Mouse (Mus musculus): ENCODE data around the gene Sftpa1. TPM values are rescaled to one million over a fixed set of nuclear protein-coding genes. Genes with fewer than 3 reads are reported as not detected.

The Sftpa1 gene
- polyA plus RNA-seq (2015; fragmentation: Nextera tagmentation; extraction: Ambion mirVana), result not detected in 2 replicates

DNA sequence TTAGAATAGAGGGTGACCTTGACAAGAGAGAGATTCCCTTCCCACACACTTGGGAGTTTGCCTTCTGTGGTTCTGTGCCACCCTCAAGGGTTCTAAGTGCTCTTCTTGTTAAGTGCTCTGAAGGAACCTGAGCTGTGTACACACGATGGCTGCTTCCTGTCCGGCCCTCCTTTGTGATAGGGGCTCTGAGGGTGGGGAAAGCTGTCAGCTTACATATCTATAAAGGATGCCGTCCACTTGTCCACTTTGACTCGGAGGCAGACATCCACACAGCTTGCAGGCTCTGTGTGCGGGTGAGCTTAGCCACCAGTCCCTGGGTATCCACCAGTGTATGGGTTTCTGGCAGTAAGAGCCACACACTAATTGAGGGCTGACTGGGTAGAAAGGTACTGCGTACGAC is at the start of gene Sftpa1:
Gene Sftpa1, plus strand, starts transcription at position 243 of the 400 bp plus-strand sequence.
- Histone ChIP-seq H3K4me2 (no peak within 1 kb of the TSS), H3K27ac (no peak within 1 kb of the TSS), H3K4me3 (replicated peaks) (no peak within 1 kb of the TSS), H3K4me1 (no peaks in the 10 kb centered on the region), H3K27me3 (no peaks in the 10 kb centered on the region), H3K9ac (no peak within 1 kb of the TSS), H3K36me3 (no peaks in the 10 kb centered on the region), H3K9me3 (replicated peaks) (no peaks in the 10 kb centered on the region)
- ATAC-seq (replicated peaks; ENCODE audit: low FRiP score), result no peak
- 78% methylated on average over 7 of the region's 7 CpGs for WGBS

GRCm38 (mm10) chr14:41082408-41082807 is 49.2 kb upstream of the Sftpa1 start:
- no peaks in the 10 kb centered on the region for H3K4me1 ChIP-seq
- no peaks in the 10 kb centered on the region for H3K27me3 ChIP-seq
- H3K4me3 ChIP-seq (replicated peaks), result no peak overlapping the region
- H3K9ac ChIP-seq, result no peak overlapping the region
- 80% methylated on average over 2 of the region's 2 CpGs for WGBS
- H3K36me3 ChIP-seq, result no peaks in the 10 kb centered on the region
- H3K4me2 ChIP-seq, result no peak overlapping the region
- H3K9me3 ChIP-seq (replicated peaks), result no peaks in the 10 kb centered on the region
- no peak overlapping the region for H3K27ac ChIP-seq
- ATAC-seq (replicated peaks; ENCODE audit: low FRiP score), result no peak

DNA sequence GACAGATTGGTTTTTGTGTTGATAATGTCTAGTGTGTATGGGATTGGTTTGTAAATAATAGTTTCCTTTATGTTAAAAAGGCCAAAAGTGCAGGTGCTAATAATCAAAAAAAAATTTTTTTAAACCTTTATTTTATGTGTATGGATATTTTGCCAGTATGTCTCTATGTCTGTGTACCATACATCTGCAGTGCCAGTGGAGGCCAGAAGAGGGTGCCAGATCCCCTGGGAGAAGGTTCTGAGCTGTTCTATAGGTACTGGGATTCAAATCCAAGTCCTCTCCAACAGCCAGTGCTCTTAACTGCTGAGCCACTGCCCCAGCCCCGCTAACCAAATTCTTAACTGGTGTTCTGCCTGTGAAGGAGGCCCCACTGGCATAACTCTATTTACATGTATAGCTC is 44.1 kb upstream of the Sftpa1 start:
- Histone ChIP-seq H3K4me1 (no peaks in the 10 kb centered on the region), H3K4me2 (no peak overlapping the region), H3K9ac (no peak overlapping the region), H3K27me3 (no peaks in the 10 kb centered on the region), H3K4me3 (replicated peaks) (no peak overlapping the region), H3K9me3 (replicated peaks) (no peaks in the 10 kb centered on the region), H3K27ac (no peak overlapping the region), H3K36me3 (no peaks in the 10 kb centered on the region)
- no peak for ATAC-seq (replicated peaks; ENCODE audit: low FRiP score)
- WGBS, result 86% methylated on average over 1 of the region's 1 CpGs

GRCm38 (mm10) chr14:41090777-41091176 is 40.8 kb upstream of the Sftpa1 start:
- Histone ChIP-seq H3K36me3 (no peaks in the 10 kb centered on the region), H3K4me2 (no peak overlapping the region), H3K9ac (no peak overlapping the region), H3K4me1 (no peaks in the 10 kb centered on the region), H3K27ac (no peak overlapping the region), H3K4me3 (replicated peaks) (no peak overlapping the region), H3K9me3 (replicated peaks) (no peaks in the 10 kb centered on the region), H3K27me3 (no peaks in the 10 kb centered on the region)
- ATAC-seq (replicated peaks; ENCODE audit: low FRiP score), result no peak
- 60% methylated on average over 8 of the region's 8 CpGs for WGBS

- no peak for ATAC-seq (replicated peaks; ENCODE audit: low FRiP score)
- Histone ChIP-seq H3K27ac (no peak overlapping the region), H3K9ac (no peak overlapping the region), H3K36me3 (no peaks in the 10 kb centered on the region), H3K4me1 (no peaks in the 10 kb centered on the region), H3K4me2 (no peak overlapping the region), H3K27me3 (no peaks in the 10 kb centered on the region), H3K9me3 (replicated peaks) (no peaks in the 10 kb centered on the region), H3K4me3 (replicated peaks) (no peak overlapping the region)
- 53% methylated on average over 1 of the region's 1 CpGs for WGBS
Observed at GRCm38 (mm10) chr14:41094114-41094513, 37.5 kb upstream of the Sftpa1 start.

DNA sequence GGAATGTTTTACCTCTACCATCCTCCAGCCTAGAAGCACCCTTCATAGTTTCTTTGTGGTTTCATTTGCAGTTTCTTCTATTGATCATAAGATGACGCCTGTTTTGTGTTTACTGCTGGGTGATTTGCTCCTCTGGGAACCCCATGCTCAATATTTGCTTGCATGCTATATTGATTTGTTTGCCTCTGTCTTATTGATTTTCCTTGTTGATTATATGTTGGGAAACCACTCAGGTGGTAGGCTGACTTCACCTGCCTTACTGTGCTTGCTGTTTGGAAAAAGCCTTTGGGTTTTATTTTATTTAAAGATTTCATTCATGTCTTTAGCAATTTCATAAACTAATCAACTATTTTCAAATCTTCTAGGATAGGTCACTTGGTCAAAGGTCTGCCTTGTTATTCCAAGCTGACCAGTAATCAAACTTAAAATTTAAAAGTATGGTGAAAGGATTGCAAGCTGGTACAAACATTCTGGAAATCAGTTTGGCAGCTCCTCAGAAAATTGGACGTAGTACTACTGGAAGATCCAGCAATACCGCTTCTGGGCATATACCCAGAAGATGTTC is 35.2 kb upstream of the Sftpa1 start:
- H3K4me3 ChIP-seq (replicated peaks), result no peak overlapping the region
- no peak overlapping the region for H3K27ac ChIP-seq
- no peak overlapping the region for H3K4me2 ChIP-seq
- no peaks in the 10 kb centered on the region for H3K36me3 ChIP-seq
- 86% methylated on average over 3 of the region's 3 CpGs for WGBS
- H3K9me3 ChIP-seq (replicated peaks), result no peaks in the 10 kb centered on the region
- no peaks in the 10 kb centered on the region for H3K4me1 ChIP-seq
- H3K9ac ChIP-seq, result no peak overlapping the region
- ATAC-seq (replicated peaks; ENCODE audit: low FRiP score), result no peak
- H3K27me3 ChIP-seq, result no peaks in the 10 kb centered on the region

GRCm38 (mm10) chr14:41098726-41099125 is 32.9 kb upstream of the Sftpa1 start:
- no peaks in the 10 kb centered on the region for H3K36me3 ChIP-seq
- no peaks in the 10 kb centered on the region for H3K4me1 ChIP-seq
- H3K9me3 ChIP-seq (replicated peaks), result no peaks in the 10 kb centered on the region
- no peak overlapping the region for H3K4me3 ChIP-seq (replicated peaks)
- no peak for ATAC-seq (replicated peaks; ENCODE audit: low FRiP score)
- no peak overlapping the region for H3K9ac ChIP-seq
- no peak overlapping the region for H3K27ac ChIP-seq
- WGBS, result 86% methylated on average over 1 of the region's 1 CpGs
- no peak overlapping the region for H3K4me2 ChIP-seq
- no peaks in the 10 kb centered on the region for H3K27me3 ChIP-seq

DNA sequence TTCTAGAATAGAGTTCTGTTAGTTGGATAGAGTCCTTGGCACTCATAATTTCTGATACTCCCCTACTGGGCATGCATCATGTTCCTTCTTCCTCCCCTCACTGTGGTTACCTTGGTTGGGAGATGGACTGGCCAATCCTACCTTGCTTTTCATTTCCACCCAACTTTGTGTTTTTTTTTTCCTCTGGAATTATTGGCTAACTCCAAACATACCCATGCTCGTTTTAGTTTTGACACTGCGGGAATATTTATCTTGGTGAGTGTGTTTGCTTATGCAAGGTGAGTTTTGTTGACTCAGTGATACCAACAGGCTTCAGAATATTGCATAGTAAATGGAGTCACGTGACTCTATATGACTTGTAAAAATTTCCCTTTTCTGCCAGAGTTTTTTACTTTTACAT is 30.9 kb upstream of the Sftpa1 start:
- no peaks in the 10 kb centered on the region for H3K27me3 ChIP-seq
- WGBS, result 85% methylated on average over 3 of the region's 3 CpGs
- no peaks in the 10 kb centered on the region for H3K9me3 ChIP-seq (replicated peaks)
- no peak for ATAC-seq (replicated peaks; ENCODE audit: low FRiP score)
- no peak overlapping the region for H3K27ac ChIP-seq
- no peaks in the 10 kb centered on the region for H3K36me3 ChIP-seq
- no peak overlapping the region for H3K9ac ChIP-seq
- H3K4me2 ChIP-seq, result no peak overlapping the region
- H3K4me3 ChIP-seq (replicated peaks), result no peak overlapping the region
- no peaks in the 10 kb centered on the region for H3K4me1 ChIP-seq

GRCm38 (mm10) chr14:41101242-41101641 is 30.3 kb upstream of the Sftpa1 start:
- no peak for ATAC-seq (replicated peaks; ENCODE audit: low FRiP score)
- Histone ChIP-seq H3K36me3 (no peaks in the 10 kb centered on the region), H3K4me1 (no peaks in the 10 kb centered on the region), H3K9me3 (replicated peaks) (no peaks in the 10 kb centered on the region), H3K27ac (no peak overlapping the region), H3K27me3 (no peaks in the 10 kb centered on the region), H3K9ac (no peak overlapping the region), H3K4me2 (no peak overlapping the region), H3K4me3 (replicated peaks) (no peak overlapping the region)
- WGBS, result 84% methylated on average over 5 of the region's 5 CpGs

GRCm38 (mm10) chr14:41102269-41102668 is 29.3 kb upstream of the Sftpa1 start:
- Histone ChIP-seq H3K4me3 (replicated peaks) (no peak overlapping the region), H3K9ac (no peak overlapping the region), H3K9me3 (replicated peaks) (no peaks in the 10 kb centered on the region), H3K36me3 (no peaks in the 10 kb centered on the region), H3K27me3 (no peaks in the 10 kb centered on the region), H3K27ac (no peak overlapping the region), H3K4me2 (no peak overlapping the region), H3K4me1 (no peaks in the 10 kb centered on the region)
- no peak for ATAC-seq (replicated peaks; ENCODE audit: low FRiP score)
- WGBS, result 76% methylated on average over 2 of the region's 2 CpGs

DNA sequence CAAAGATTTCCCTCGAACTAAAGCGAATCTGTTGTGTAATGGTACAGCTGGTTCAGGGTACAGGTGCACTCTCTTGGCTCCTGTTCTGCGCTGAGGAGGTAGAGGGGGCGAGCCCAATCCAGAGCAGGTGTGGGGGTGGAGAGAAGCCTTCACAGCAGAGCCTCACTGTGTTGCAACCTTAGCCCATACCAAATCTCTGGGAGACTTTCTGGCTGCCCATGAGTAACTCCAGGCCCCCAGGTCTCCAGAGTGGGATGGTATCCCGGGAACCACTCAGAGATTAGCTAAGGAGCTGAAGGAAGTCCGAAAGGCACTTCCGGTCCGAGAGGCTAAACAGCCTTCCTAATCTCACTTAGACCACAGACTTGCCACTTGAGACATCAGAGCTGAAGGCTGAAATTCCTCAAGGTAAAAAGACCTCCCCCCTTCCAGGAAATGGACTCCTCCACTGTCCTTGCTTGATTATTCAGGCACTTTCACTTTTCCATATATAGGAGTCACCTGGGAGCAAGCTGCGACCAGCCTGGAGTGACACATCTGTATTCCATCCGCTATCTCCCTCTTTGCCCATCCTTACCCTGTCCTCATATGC is 26.6 kb upstream of the Sftpa1 start, which contains the start of gene Mat1a:
Gene Mat1a, plus strand, starts transcription at position 183 of the 592 bp plus-strand sequence.
- Histone ChIP-seq H3K36me3 (no peaks in the 10 kb centered on the region), H3K9me3 (replicated peaks) (no peaks in the 10 kb centered on the region), H3K27ac (no peak within 1 kb of the TSS), H3K4me1 (no peaks in the 10 kb centered on the region), H3K27me3 (no peaks in the 10 kb centered on the region), H3K9ac (no peak within 1 kb of the TSS), H3K4me3 (replicated peaks) (no peak within 1 kb of the TSS), H3K4me2 (no peak within 1 kb of the TSS)
- ATAC-seq (replicated peaks; ENCODE audit: low FRiP score), result no peak
- 71% methylated on average over 10 of the region's 10 CpGs for WGBS

DNA sequence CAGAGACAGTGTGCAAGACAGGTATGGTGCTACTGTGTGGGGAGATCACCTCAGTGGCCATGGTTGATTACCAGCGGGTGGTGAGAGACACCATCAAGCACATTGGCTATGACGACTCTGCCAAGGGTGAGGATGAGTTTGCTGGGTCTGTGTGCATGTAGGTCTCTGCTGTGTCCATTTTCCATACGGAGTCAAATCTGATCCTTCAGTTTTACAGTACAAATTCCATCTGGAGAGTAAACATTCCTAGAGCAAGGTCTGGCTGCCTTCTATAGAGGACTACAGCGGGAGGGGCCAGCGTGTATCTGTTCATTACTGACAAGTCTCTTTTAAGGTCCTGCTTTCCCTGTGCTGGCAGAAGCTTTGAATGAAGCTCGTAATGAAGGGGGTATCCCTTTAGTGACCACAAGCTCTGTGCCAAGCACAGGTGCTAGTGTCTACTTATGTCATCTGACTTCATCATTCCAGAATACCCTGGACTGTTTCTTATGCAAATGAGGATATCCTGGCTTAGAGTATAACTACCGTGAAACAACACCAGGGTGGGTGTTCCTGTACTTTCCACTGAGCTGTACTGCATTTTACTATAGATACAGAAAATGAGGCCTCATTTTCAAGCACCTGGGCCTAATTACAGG is 20.4 kb upstream of the Sftpa1 start:
- Histone ChIP-seq H3K9ac (no peak overlapping the region), H3K4me2 (no peak overlapping the region), H3K27ac (no peak overlapping the region), H3K9me3 (replicated peaks) (no peaks in the 10 kb centered on the region), H3K4me3 (replicated peaks) (no peak overlapping the region), H3K36me3 (no peaks in the 10 kb centered on the region), H3K27me3 (no peaks in the 10 kb centered on the region), H3K4me1 (no peaks in the 10 kb centered on the region)
- WGBS, result 90% methylated on average over 7 of the region's 7 CpGs
- ATAC-seq (replicated peaks; ENCODE audit: low FRiP score), result no peak

Measured in kidney, embryonic 15.5 days (tissue).